Mouse (Mus musculus): Measurements from ENCODE around the gene 4921517D22Rik.

The 4921517D22Rik gene

DNA sequence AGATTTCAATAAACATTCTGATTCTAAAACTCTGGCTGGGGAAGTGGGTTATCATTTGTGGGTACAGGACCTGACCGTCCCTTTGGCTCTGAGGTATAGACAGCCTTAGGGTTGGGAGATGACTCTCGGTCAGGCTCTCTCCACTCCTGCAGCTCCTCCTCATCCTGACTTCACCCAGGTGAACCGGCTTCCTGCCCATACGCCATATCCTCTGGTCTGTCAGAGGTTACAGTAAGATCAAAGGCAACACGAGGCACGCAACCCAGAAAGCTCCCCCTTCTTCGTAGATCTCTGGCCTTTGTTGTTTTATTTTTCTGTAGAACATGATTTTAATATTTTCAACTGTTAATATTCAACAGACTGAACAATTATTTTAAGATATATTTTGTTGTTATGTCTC, 1.9 kb upstream of the 4921517D22Rik start:
- in situ Hi-C loops (cut with MboI; ENCODE audit: low sequenced_read_pairs), result no loop called here

DNA sequence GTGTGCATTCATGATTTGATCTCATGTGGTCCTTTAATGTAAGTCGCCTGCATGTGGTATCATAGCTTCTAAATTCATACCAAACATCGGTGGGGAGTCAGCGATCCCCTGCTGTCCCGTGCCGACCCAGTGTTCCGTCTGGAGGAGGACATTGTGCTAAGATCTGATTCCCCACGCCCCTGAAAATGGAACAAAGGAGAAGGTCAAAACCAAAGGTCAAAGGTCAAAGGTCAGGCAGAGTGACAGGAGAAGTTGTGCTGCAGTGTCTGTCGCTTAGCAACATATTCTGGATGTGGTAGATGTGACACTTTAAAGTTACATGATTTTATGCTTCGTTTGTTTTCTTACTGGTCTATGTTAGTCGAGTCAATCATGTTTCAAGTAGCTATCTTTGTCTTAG, 2.4 kb downstream of the 4921517D22Rik start:
- in situ Hi-C loops (cut with MboI; ENCODE audit: low sequenced_read_pairs), result no loop called here

DNA sequence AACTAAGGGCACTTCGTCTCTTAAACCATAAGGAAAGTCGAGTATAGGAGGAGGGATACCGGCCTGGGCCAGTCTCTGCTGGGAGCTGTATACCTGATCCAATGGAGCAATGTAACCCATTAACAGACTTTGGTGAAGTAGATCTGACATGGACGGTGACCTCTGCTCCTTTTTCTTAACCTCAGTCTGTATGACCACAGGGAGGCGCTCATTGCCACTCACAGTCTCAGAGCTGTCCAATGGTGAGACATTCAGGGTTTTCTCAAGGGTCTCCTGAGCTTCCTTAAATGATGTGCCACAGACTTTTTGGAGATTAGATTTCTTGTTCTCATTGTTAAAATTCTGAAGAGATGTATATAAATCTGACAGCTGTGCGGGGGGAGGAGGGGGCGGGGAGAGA, 3.3 kb downstream of the 4921517D22Rik start:
- in situ Hi-C loops (cut with MboI; ENCODE audit: low sequenced_read_pairs), result no loop called here

DNA sequence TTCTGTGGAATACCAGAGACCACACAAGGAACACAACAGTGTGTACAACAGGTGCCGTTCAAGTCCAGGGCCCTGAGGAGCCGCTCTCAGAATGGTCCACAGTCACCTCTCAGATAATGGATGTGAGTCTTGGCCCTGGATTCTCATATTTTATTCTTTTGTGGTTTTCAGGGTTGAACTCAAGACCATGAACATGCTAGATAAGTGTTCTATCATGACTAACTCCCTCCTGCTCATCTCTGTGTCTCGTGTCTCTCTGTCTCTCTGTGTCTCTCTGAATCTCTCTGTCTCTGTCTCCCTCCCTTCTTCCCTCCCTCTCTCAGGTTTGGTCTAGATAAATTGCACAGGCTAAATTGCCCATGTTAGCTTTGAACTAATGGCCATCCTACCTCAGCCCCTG, 4.1 kb downstream of the 4921517D22Rik start:
- in situ Hi-C loops (cut with MboI; ENCODE audit: low sequenced_read_pairs), result no loop called here

DNA sequence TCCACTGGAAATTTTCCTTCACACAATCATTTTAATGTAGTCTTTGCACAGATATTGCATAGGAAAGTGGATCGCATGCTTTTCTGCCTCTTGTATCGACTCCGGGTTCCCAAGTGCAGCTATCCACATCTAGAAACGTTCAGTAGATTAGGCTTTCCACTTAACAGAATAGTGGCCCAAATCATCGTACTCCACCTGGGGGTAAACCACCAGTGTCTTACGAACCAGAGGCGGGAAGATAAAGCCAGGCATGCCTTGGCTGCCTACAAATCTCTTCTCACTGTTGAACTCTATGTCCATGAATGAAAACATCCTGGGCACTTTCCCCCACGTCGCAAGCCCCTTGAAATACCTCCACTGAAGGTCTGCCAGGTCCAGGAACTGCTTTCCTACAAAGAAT, 4.6 kb downstream of the 4921517D22Rik start:
- in situ Hi-C loops (cut with MboI; ENCODE audit: low sequenced_read_pairs), result no loop called here

DNA sequence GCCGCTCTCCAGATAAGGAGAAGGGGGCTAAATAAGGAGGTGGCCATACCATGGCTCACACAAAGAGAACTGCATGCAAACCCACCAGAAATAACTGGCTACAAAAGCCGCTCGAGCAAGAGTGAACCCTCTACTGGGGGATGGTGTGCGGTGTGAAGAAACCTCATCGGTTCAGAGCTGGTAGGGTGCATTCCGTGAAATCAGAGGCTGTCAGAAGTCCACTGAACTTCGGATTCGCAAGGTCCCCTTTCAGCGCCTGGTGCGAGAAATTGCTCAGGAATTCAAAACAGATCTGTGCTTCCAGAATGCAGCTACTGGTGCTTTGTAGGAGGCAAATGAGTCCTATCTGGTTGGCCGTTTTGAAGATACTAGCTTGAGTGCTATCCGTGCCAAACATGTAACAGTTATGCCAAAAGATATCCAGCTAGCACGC, 5.6 kb downstream of the 4921517D22Rik start:
- in situ Hi-C loops (cut with MboI; ENCODE audit: low sequenced_read_pairs), result no loop called here

DNA sequence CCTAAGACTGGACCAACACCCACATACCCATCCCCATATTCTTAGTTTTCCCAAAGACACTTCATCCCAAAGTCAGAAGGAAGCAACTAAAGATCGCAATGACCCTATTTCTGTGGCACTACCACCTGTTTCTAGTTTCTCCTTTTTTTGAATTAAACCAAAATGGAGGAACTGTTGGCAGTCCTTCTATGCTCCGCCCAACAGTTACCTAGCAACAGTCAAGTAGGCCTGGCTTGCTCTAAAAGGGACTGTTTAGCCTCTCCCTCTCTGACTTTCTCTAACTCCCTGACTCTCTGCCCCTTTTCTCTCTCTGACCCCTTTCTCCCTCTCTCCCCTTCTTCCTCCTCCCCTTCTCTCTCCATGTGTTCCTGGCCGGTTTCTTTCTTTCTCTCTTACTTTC, 8.7 kb downstream of the 4921517D22Rik start:
- in situ Hi-C loops (cut with MboI; ENCODE audit: low sequenced_read_pairs), result no loop called here

DNA sequence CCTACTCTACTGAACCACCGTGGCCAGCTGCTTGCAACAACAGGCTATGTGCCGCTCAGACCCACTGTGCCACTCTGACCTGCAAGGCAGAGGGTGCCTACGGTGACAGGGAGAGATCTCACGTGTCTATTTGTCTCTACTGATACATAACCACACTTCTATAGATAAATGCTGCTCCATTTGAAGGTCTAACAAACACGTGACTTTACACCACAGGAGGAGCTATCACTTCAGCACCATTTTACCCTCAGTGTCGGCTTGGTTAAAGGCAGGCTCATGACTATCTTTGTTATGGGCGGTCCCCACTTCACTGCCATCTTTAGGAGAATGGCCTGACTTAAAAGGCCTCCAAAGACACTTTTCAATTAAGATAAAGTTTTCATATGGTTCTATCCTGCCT, 11.3 kb downstream of the 4921517D22Rik start:
- in situ Hi-C loops (cut with MboI; ENCODE audit: low sequenced_read_pairs), result no loop called here

DNA sequence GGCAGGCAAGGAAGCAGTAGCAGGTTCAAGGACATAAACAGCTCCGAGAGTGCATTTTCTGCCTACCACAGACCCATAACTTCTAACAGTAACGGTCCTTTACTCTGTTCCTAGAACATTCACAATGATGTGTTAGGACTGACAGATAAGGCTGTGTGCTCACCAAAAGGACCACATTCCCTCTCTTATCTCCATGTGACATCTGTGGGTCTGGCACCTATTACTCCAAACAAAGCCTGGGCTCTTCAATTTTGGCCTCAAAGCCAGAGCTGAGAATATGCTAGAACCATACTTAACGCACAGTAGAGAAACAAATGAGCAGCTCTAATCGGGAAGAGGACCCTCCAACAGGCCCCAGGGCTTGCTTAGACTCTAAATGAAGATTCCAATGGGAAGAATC, 14.0 kb downstream of the 4921517D22Rik start:
- in situ Hi-C loops (cut with MboI; ENCODE audit: low sequenced_read_pairs), result no loop called here

DNA sequence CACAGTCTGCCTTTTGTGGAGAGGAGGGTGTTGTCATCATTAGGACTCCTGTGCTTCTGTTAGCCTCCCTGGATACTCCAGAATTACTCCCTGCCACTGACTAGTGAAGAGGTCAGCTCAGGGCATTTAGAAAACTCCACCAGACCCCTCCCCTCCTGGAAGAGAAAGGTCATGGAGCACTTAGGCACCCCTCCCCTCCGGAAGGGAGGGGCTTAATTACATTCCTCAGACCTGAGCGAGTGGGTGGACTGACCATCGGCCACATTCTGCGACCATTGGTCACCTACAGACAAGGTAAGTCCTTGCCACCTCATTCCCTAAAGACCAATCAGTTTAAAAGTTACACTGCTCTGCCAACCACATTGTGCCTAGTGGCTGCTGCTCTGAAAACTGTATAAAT, 14.6 kb downstream of the 4921517D22Rik start:
- in situ Hi-C loops (cut with MboI; ENCODE audit: low sequenced_read_pairs), result no loop called here

DNA sequence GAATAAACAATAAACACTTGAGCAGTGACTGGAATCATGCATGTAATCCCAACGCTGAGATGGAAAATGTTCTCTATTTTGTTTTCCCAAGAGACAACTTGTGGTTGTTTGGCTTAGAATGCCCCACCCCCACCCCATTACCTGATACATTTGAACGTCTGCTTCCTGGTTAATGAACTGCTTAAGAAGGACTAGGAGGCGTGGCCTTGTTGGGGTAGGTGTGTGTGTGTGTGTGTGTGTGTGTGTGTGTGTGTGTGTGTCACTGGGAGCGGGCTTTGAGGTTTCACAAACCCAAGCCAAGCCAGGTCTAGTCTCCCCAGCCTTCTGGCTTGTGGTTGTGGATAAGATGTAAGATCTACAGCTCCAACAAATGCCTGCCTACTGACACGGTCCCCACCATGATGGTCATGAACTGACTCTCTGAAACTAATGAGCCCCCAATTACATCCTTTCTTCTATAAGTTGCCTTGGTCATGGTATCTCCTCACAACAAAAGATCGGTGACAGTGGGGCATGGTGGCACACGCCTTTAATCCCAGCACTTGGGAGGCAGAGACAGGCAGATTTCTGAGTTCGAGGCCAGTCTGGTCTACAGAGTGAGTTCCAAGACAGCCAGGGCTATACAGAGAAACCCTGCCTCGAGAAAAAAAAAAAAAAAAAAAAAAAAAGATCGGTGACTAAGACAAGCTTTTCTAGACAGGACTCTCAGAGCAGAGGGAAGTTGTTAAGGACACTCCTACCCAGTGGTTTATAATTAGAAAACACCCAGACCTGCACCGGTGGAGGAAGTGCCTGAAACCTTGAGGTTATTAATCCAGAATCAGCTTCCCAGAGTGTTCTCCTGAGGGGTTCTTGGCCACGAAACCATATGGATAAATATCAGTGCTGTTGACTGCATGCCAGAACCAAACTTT, 17.3 kb downstream of the 4921517D22Rik start:
- in situ Hi-C loops (cut with MboI; ENCODE audit: low sequenced_read_pairs), result no loop called here

DNA sequence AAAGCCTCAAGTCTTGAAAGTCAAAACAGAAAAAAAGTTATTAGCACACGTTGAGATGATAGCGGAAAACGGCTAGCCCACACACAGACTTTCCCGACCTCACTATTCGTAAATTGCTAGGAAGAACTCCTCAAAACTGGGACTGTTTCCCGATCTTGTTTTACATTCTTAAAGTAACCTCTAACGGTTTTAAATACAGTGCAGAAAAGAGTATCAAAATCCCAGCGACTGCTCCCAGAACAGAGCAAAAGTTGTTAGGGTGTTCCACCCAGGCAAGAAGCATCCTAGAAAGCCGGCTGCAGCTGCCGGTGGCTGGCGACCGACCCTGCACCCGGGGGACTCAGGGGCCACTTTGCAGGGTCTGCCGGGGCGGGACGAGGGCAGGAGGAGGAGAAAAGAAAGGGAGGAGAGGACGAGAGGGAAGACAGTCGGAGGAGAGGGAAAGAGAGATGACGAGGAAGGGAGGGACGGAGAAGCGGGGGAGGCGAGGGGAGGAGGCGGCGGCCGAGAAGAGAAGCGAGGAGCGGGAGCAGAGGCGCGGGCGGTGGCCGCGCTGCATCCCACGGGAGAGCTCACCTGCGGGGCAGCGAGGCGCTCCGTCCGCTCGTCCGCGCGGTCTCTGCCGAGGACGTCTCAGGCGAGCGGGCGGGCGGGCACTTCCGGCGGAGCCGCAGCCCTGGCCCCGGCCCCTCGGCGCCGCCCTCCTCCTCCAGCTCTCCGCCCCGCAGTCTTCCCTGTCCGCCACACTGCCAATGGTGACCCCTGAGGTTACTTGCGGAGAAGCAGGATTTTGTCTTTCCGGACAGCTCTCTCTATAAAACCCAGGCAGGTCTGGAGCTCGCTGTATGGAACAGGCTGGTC, 18.5 kb downstream of the 4921517D22Rik start, which contains the start of gene Golm1:
TSS of gene Golm1 (minus strand) at position 661 of the 861 bp plus-strand sequence.
- in situ Hi-C loops (cut with MboI; ENCODE audit: low sequenced_read_pairs), result no loop called here

DNA sequence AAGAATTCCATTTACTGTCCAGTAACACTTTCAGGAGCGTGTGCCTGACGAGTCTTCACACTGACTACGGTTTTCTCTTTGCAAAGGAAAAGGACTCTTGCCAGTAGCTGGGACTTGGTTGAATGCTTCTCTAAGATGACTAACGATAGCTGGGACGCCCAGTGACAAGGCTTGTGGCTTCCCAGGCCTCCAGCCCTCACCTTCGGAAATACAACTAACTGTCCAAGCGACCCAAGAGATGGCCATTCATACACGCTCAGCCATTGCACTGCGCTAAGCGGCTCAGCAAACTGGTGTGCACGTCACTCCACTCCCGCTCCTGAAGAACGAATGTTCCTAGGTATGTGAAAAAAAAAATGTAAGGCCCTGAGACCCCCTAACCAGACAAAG, 19.2 kb downstream of the 4921517D22Rik start:
- in situ Hi-C loops (cut with MboI; ENCODE audit: low sequenced_read_pairs), result no loop called here

DNA sequence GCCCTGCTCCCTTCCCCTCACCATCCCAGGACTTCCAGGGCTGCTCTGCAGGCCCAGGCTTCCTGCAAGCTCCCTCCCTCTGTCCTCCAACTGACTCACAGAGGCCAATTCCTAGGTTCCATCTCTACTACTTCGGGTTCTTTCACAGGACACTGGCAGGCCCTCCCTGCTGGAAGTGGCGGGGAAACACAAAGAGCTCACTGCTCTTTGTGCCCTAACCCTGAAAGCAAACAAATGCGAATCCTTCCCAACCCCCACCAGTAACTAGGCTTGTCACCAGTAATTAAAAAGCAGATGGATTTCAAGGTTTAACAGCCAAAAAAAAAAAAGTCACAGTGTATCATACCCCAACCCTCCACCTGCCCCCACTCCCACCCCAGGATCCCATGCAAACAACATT, 19.7 kb downstream of the 4921517D22Rik start:
- in situ Hi-C loops (cut with MboI; ENCODE audit: low sequenced_read_pairs), result no loop called here

DNA sequence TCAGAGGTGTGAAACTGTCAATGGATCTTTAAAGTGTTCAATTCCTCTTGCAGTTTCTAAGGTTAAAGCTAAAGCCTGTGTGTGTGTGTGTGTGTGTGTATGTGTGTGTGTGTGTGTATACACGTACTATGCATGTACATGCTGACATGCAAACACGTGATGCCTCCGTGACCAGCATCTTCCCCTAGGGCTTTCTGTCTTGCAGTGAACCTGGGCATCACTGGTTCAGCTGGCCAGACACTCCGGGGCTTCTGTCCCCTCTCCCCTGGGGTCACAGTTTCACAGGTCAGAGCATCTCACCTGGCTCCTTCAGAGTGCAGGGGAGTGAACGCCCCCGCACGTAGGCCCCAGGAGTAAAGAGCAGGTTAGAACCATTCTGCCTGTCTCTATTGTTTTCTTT, 20.3 kb downstream of the 4921517D22Rik start:
- in situ Hi-C loops (cut with MboI; ENCODE audit: low sequenced_read_pairs), result no loop called here

DNA sequence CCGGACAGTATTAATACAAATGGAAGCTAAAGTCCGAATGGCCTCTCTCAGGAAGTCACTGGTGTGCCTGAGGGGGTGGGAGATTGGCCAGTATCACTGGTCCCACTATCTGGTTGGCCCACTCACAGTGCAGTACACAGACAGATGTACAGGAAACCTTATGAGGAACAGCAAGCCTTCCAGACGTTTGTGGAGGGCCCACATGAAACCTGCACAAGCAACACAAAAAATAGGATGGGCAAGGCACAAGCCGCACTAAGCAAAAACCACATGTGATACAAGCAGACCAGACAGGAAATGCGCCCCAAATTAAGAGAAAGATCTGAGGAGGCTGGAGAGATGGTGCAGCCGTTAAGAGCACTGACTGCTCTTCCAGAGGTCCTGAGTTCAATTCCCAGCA, 21.7 kb downstream of the 4921517D22Rik start:
- in situ Hi-C loops (cut with MboI; ENCODE audit: low sequenced_read_pairs), result no loop called here

DNA sequence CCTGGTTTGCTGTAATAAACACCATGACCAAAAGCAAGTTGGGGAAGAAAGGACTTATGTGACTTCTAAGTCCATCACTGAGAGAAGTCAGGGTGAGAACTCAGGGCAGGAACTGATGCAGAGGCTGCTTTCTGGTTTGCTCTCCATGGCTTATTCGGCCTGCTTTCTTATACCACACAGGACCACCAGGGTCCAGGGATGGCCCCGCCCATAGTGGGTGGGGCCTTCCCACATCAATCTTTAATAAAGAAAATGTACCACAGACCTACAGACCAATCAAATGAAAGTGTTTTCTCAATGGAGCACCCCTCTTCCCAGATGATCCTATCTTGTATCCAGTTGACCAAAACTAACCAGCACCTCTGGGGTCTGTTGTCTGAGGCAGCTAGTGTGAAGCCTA, 22.4 kb downstream of the 4921517D22Rik start:
- in situ Hi-C loops (cut with MboI; ENCODE audit: low sequenced_read_pairs), result no loop called here

DNA sequence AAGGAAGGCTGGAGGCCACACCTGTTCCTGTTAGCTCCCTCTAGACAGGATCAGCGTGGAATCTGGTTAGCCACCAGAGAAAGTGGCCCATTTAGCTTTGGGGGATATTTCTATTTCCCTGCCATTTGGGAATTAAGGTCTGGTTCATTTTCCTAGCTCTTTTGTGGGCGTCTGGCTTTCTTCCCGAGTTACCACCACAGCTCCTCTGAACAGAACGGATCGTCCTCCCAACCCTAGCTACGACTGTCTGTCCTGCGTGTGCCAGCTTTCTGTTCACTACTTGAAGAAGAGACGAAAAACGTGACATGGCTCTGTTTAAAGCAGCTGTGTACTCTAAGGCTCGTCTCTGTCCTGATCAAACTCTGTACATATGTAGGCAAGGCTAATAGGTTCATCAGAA, 24.0 kb downstream of the 4921517D22Rik start:
- in situ Hi-C loops (cut with MboI; ENCODE audit: low sequenced_read_pairs), result no loop called here

DNA sequence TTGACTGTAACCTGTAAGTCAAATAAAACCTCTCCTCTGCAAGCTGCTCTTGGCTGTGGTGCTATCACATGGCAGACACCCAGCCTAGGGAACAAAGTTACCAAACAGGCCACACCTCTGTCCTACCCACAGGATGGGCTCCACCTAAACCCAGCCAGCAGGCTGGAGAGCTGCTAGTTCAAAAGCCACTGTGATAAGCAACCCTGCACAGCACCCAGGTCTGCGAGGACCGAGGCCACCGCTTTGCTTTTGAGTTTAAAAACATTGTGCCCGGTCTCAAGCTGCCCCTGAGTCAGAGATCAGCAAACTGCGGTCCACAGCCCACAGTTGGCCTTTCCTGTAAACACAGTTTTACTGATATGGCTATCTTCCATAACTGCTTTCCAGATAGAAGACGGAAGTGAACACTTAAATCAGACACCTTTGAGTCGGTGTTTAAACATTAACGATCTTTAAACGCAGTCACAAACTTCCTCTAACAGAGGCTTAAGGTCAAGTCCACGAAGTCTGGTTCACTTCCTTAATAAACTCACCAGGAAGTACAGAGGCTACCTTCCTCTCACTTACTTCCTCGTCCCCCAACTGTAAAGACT, 25.3 kb downstream of the 4921517D22Rik start:
- in situ Hi-C loops (cut with MboI; ENCODE audit: low sequenced_read_pairs), result no loop called here

DNA sequence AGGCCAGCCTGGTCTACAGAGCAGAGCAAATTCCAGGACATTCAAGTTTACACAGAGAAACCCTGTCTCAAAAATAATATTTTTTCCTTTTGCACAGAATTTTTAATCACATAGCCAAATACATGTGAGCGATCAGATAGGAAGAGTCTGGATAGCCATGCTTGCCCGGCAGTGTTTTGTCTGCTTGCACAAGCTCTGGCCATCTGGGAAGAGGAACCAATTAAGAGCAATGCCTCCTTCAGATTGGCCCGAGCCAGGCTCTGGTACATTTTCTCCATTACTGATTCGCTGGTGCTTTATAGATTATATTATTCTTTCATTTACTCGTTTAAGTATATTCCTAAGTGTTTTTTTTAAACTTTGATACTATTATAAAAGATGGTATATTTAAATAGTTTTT, 26.1 kb downstream of the 4921517D22Rik start:
- in situ Hi-C loops (cut with MboI; ENCODE audit: low sequenced_read_pairs), result no loop called here

DNA sequence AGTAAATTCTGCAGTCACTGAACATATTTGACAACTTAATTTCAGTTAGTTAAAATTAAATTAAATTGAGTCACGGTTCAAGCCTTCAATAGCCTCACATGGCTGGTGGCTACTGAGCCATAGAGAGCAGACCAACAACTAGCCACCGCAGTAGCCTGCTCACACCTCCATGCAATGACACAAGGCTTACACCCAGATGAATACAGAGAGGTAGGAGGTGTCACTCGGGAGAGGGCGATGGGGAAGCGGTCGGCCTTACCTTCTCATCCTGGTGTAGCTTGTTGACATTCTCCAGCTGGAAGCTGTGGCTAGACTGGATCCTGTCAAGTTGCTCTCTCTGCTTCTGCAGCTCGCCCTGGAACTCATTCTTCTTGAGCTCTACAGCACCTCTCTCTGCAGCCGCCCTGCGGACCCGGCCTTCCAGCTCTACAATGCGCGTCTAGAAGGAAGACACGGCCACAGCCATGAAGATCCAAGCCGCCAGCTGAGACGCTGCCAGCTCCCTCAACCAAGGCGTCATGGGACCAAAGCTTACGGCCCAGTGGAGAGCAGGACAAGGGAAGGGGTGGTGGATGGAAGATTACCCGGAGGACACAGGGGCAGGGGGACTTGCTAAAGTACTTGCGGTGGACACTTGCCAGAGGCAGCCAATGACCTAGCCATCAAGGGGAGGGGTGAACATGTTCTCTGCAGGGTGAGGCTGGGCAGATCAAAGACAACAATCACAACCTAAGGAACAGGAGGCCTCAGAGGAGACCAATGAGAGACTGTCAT, 29.8 kb downstream of the 4921517D22Rik start:
- in situ Hi-C loops (cut with MboI; ENCODE audit: low sequenced_read_pairs), result no loop called here

Measured in CH12F3 (cell line).